Mouse (Mus musculus): ENCODE measurements around the gene Akap6.

Gene Akap6

GRCm38 (mm10) chr12:52781066-52781465 is 81.9 kb downstream of the Akap6 start:
- no peak for DNase-seq (ENCODE audit: low spot score)

GRCm38 (mm10) chr12:52782902-52783441 is 83.8 kb downstream of the Akap6 start:
- no peak for DNase-seq (ENCODE audit: low spot score)

- no peak for DNase-seq (ENCODE audit: low spot score)
These were observed 86.0 kb downstream of the Akap6 start for GRCm38 (mm10) chr12:52785217-52785616.

GRCm38 (mm10) chr12:52790350-52790768 is 91.2 kb downstream of the Akap6 start:
- DNase-seq (ENCODE audit: low spot score), result peak; percentile 57

GRCm38 (mm10) chr12:52794131-52794530 is 94.9 kb downstream of the Akap6 start:
- DNase-seq (ENCODE audit: low spot score), result no peak

- DNase-seq (ENCODE audit: low spot score), result no peak
These were observed 96.6 kb downstream of the Akap6 start for GRCm38 (mm10) chr12:52795551-52796470.

GRCm38 (mm10) chr12:52796471-52796795 is 97.2 kb downstream of the Akap6 start:
- no peak for DNase-seq (ENCODE audit: low spot score)

- DNase-seq (ENCODE audit: low spot score), result no peak
These were observed 100.5 kb downstream of the Akap6 start for GRCm38 (mm10) chr12:52799717-52800116.

- no peak for DNase-seq (ENCODE audit: low spot score)
These were observed 107.1 kb downstream of the Akap6 start for GRCm38 (mm10) chr12:52806273-52806672.

- no peak for DNase-seq (ENCODE audit: low spot score)
These were observed 119.4 kb downstream of the Akap6 start for GRCm38 (mm10) chr12:52818588-52818987.

- no peak for DNase-seq (ENCODE audit: low spot score)
These were observed 125.6 kb downstream of the Akap6 start for GRCm38 (mm10) chr12:52824774-52825173.

GRCm38 (mm10) chr12:52828944-52829736 is 130.0 kb downstream of the Akap6 start:
- no peak for DNase-seq (ENCODE audit: low spot score)

- no peak for DNase-seq (ENCODE audit: low spot score)
These were observed 132.6 kb downstream of the Akap6 start for GRCm38 (mm10) chr12:52831782-52832181.

GRCm38 (mm10) chr12:52832230-52832629 is 133.0 kb downstream of the Akap6 start:
- DNase-seq (ENCODE audit: low spot score), result peak; percentile 72

GRCm38 (mm10) chr12:52833141-52833540 is 134.0 kb downstream of the Akap6 start:
- no peak for DNase-seq (ENCODE audit: low spot score)

GRCm38 (mm10) chr12:52834074-52834473 is 134.9 kb downstream of the Akap6 start:
- no peak for DNase-seq (ENCODE audit: low spot score)

- DNase-seq (ENCODE audit: low spot score), result no peak
These were observed 135.6 kb downstream of the Akap6 start for GRCm38 (mm10) chr12:52834781-52835279.

GRCm38 (mm10) chr12:52835291-52835742 is 136.1 kb downstream of the Akap6 start:
- no peak for DNase-seq (ENCODE audit: low spot score)

GRCm38 (mm10) chr12:52835914-52836546 is 136.8 kb downstream of the Akap6 start:
- DNase-seq (ENCODE audit: low spot score), result no peak

- no peak for DNase-seq (ENCODE audit: low spot score)
These were observed 146.8 kb downstream of the Akap6 start for GRCm38 (mm10) chr12:52845982-52846381.

- DNase-seq (ENCODE audit: low spot score), result no peak
These were observed 147.8 kb downstream of the Akap6 start for GRCm38 (mm10) chr12:52847020-52847419.
